Mouse (Mus musculus): ENCODE measurements around the gene 2310033P09Rik.
"Not testable (repeated sequence)": the region's sequence is repeated elsewhere in the genome, so short reads cannot be mapped to it uniquely, and the experiment has no call there.

Gene 2310033P09Rik

DNA sequence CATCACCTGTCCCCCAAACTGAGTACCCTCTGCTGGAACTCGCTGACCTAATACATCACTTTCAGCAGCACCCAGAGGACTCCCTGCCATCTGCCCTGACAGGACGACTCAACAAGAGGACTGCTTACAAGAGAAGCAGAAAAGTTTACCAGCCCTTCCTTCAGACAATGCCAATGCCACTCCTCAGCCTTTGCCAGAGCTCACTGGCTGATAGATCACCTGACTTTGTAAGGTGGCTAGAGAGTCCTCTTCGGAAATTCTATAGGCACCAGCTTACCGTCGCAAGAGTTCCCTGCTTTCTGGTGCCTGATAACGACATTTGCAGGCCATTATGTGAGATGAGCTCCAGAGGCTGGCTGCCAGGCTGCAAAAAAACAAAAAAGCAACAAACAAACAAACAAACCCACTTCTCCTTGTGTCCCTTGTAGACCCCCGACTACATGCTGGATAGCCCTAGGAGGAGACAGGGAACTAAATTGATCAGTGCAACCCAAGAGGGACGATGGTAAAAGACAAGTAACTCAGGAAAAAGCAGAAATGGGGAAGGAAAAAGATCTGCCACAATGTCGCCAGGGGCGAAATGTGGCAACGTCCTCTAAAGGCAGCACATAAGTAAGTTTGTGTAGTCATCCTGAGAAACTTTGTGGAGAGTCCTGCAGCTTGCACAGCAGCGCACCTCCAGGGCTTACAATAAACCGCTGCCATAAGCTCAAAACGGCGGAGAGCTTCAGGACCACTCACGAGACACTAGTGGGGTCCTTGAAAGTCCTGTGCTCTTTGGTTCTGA lies 6.7 kb upstream of the 2310033P09Rik start:
- no peak for DNase-seq

DNA sequence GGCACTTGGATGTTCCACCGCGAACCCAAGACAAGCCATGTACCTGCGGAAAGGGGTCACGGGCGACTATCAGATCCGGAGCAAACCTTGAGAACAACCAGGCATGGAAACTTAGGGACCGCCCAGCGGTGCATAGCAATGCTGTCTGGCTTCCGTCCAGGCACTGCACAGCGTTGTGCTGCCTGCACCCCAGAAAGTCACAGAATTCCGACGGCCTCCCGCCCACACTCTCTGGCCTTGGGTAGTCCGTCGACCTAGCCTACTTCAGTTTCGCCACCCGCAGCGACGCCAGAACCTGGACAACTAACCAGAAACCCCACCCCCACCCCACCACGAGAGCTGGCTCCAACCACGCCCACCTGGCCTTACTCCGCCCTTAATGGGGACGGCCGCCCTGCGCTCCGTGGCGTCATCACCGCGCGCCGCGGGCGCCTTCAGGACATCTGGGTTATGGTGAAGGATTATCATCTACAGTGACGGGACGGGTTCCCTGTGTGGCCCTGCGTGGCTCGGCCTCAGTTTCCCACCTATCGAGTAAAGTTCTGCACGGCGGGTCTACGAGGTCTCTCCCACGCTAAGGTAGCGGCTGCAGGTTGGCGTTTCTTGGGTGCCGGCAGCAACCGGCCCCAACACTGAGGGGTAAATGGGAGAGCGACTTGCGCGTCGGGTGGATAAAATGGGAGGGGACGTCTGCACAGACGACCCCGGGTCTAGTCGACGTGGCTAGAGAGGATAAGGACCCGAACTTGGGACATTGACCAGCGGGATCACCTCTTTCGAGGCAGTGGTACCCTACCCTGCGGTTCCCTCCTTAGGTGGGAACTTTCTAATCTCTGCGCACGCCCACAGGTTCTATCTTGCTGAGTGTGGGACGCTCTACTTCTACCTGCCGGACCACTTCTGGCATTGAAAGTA lies 5.8 kb upstream of the 2310033P09Rik start, which contains the start of gene Mrpl55:
Gene Mrpl55, plus strand, starts transcription at position 406 of the 915 bp plus-strand sequence.
- peak; percentile 93 for DNase-seq

DNA sequence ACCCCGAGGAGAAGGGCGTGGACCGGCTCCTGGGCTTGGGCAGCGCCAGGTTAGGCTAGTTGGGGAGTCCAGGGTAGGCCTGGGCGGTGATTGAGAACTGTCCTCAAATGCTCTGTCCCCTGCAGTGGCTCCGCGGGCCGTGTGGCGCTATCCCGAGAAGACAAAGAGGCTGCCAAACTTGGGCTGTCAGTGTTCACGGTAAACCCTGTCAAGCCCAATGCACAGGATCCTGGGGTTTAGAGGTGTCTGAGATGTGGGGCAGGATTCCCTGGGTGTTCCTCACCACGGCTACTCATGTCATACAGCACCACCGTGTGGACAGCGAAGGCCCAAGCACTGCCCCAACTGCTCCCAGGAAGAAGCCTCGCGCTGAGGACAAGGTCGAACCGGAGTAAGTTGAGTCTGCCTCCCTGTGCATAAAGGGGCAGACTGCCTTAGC lies 901 bp downstream of the 2310033P09Rik start:
- DNase-seq, result peak; percentile 55

DNA sequence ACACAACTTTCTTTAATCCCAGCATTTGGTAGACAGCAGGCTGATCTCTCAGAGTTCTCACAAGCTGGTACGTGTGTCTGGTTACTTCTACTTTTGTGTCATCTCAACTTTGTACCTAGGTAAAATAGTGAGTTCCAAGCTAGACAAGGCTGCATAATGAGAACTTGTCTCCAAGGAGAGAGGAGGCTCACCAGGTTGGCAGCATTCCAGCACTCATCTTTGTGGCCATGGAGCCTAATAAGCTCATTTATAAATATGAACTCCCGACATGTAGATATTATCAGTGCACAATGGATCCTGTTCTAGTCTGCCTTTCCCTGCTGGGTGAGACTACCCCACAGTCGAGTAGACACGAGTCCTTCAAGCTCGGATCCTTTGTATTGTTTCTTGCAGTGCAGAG lies 1.5 kb downstream of the 2310033P09Rik start:
- no peak for DNase-seq

DNA sequence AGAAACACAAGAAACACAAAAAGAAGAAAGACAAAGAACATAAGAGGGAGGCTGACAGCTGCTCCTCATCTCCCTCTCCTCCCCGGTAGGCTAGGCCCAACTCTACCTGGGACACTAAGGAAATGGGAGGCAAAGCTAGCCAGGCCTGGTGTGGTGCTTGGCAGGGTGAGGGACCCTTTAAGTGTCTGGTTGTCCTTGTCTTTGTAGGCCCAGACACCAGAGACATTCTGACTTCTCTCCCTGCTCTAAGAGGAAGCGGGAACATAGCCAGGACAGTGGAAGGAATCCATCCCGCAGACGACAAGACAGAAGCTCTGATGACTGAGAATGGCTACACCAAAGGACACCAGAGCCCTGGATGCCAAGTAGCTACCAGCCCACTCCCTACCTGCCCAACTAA lies 1.9 kb downstream of the 2310033P09Rik start:
- no peak for DNase-seq

DNA sequence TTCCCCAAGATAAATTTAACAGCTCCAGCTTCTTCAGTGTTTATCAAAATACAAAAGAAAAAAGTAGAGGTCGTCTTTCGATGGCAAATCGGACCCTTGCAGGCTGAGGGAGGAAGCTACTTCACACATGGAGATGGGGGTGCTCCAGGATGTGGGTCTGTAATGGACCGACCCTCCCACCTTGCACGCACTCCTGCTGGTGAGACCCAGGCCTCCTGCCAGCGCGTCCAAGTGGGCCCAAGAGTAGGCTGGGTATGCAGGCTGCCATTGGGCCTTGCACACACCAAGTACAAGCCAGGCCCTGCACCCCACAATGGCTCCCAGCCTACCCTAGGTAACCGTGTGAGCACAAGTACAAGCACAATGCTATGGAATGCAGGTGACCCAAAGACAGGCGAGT lies 3.4 kb downstream of the 2310033P09Rik start:
- not testable (repeated sequence) for DNase-seq

DNA sequence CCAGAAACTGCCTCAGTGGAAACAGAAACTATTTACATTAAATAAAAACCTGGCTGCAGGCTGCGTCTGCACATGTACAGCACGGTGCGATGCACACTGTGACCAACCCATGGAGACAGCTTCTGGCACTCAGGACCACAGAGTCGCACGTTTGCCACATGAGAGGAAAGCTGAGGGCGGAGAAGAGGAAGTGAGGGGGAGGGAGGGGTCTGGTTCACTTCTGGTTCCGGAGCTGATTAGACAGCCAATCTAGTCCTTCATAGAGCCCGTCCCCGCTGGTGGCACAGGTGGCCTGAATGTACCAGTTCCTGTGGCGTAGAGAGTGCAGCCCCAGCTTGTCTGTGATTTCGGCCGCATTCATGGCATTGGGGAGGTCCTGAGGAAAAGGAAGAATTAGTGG lies 4.2 kb downstream of the 2310033P09Rik start:
- DNase-seq, result peak; percentile 57

DNA sequence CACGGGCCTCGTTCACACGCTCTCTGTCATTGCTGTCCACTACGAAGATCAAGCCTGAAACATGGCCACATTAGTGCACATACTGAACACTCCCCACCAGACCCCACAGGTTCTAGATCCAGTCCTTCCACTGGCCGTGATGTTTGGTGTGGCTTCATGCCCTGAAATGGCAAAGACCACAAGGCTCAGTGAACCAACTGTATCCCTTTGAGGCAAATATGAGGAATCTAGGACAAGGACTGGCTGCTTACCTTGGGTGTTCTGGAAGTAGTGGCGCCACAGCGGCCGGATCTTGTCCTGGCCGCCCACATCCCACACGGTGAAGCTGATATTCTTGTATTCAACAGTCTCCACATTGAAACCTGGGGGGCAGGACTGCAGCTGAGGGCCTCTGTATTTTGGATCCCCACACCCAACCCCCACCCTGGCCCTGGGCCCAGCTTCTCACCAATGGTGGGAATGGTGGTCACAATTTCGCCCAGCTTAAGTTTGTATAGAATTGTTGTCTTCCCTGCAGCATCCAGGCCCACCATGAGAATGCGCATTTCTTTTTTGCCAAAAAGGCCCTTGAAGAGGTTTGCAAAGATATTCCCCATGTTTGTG lies 4.9 kb downstream of the 2310033P09Rik start:
- DNase-seq, result no peak

DNA sequence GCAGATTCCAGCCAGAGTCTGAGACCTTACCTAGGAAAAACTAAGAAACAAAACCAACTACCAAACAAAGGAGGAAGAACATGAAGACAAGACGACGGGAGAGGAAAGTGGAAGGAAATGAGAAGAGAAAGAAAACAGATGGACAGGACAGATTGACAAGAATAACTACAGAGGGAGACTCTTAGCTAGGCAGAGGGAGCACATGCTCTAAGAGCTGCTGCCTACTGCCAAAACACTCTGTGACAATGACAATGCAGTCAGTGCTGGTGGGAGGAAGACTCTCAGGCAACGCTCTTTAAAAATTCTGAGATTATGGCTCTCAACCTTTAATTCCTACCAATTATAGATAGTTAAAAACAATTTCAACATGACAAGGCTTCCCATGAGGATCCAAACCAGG lies 8.8 kb downstream of the 2310033P09Rik start:
- DNase-seq, result no peak

DNA sequence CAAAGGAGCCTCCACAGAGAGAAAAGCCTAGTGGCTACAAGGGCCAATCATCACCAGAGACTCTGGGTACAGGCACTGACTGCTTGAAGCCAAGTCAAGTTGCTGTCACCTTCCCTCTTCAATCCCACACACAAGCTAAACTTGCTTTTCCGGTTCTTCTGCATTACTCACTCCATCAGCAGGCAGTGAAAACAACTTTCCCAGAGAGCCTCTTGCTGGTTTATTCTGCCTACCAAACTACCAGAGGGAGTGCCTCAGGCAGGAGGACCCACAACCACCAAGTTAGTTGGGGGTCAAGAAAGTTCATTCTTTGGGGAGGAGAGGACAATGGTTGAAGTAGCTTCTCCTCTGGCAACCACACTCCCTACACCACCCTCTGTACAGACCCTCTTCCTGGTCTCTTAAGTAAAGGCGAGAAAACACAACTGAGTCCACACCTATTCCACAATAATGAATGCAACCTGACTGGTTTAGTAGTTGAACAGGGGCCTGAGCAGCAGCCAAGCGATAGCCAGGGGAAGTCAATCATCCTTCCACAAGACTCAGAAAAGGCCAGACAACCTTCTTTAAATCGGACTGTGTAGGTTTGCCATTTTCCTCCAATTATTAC lies 10.4 kb downstream of the 2310033P09Rik start:
- DNase-seq, result no peak

DNA sequence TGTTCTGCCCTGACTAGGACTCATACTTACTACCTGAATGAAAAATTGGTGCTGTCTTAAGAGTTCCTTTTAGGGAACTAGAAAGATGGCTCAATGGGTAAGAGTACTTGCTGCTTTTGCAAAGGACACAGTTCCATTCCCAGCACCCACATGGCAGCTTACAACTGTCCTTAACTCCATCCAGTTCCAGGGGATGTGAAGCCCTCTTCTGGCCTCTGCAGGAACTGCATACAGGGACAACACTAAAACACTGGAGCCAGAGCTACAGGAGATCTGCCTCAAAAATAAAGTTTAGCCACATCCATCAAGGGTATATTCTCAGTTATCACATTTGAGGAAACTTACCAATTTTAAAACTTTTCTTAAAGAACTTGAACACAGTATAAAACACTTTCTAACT lies 10.9 kb downstream of the 2310033P09Rik start:
- peak; percentile 57 for DNase-seq

DNA sequence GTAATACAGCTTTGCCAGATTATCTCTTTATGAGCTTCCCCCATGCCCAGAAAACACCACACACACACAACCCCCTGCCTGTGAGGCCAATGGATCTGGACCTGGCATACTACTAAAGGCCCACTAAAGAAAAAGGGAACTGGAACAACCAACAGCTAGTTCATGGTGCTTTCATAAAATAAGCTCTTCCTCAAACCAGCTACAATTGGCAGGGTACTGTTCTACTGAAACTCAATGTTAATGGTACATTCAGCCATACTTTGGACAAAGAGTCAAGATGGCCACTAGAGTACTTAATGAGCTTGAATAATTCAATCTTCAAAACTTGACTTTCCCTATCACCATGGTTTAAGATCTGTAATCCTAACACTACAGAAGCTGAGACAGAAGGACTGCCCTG lies 13.5 kb downstream of the 2310033P09Rik start:
- DNase-seq, result no peak

DNA sequence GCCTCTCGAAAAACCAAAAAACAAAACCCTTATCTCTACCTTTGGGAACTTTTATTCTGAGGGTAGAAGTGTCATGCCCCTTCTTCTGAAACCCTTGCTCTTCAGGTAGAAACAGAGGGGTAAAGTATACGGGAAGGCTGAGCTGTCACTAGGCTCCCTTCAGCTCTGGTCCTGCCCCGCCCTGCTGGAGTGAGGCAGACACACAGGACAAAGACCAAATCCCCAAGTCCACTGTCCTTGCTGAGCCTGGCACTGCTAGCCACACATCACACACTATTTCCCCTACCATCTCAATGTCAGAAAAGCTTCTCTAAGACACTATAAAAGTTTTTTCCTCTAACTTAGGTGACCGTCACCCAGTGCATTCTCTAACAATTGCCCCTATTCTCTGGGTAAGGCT lies 14.2 kb downstream of the 2310033P09Rik start:
- no peak for DNase-seq

DNA sequence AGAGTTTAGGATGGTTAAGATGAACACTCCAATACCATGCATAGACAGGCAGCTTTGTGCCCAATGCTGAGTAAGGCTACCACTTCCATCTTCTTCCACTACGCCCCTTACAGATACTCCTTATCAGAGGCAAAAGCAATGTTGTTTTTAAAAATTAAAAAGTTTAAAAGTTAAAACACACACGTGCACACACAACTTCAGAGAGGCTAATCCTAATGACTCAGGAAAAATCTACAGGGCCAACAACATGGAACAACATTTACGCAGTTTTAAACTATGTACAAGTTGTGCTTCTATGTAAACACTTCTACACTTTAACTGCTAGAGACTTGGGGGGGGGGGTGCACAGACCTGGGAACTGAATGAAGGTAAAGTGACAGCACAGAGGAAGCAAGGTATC lies 15.9 kb downstream of the 2310033P09Rik start:
- no peak for DNase-seq

DNA sequence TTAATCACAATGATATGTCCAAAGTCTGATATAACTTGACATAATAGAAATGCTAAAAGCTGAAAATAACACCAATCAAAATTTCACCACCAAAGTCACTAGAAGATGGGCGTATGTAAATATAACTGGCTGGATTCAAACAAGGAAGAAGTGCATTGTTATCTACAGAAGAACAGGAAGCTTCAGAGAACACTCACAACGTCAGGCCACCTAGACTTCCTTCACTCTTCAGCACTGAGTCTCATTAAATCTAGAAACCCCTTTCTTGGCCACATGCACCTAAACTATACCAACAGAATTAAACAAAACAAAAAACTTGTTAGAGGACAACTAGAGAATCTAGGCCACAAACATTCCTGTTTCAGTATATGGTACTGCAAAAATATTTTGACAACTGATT lies 16.3 kb downstream of the 2310033P09Rik start:
- DNase-seq, result no peak

DNA sequence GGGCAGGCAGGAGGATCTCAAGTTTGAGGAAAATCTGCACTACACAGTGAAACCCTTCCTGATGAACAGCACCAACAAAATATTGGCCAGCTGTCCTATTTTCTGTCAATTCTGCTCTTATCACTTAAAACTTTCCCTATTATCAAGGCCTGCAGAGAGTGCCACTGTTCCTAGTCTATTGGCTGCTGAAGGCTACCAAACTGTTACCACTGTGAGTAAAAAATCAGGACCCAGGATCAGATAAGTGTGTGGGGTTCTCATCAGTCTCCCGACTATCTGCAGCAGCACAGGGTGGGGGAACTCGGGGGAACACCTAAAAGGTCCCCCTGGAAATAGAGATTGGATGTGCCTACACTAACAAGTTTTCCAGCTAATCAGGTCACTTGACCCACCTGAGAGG lies 17.0 kb downstream of the 2310033P09Rik start:
- DNase-seq, result no peak

DNA sequence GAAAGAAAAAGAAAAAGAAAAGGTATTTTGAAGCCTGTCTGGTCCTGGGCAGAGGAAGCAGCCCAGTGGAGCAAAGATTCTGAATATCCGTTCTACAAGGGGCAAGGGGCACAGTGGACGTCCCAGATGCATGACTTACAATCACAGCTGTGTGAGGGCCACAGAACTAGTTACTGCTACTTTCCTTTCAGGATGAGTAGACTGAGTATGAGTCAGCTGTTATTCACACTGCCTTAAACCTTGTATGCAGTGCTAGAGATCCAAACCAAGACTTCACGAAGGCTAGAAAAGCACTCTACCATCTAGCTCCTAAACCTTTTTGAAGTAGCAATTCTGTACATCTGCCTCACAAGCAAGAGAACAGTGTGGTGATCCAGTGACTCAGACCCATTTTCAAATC lies 18.1 kb downstream of the 2310033P09Rik start:
- no peak for DNase-seq

DNA sequence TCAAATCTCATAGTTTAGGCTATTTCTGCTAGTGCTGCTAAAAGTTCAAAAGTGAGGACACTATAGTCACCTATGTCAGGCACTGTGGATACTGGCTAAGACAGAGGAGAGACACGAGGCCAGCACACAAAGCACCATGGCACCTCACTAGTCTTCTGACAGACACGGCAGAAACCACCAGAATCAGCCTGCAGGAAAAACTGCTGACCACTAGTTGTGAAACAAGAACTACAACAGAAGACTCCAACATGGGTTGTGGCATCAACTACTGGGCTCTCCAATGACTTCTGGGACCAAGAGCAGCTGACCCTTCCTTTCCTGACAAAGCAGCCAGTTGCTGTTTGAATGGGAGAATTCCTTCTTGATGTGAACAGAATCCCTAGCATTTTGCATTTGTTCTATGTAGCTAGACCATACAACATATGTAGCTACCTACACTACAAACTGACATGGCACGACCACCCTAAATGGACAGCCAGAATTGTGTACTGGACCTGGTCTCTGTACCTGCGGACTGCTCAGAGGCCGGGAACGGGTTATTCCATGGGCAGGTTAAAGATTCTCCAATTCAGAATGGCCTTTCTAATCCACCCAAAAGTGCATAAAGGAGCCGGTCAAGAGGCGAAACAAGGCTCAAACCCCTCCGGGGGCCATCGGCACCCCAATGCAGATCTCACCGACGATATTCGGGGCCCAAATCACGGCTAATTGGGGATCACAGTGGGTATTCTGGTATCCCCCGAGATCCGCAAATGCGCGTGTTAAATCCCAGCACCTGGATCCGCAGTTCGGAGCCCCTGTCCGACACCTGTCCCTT lies 18.9 kb downstream of the 2310033P09Rik start:
- no peak for DNase-seq

DNA sequence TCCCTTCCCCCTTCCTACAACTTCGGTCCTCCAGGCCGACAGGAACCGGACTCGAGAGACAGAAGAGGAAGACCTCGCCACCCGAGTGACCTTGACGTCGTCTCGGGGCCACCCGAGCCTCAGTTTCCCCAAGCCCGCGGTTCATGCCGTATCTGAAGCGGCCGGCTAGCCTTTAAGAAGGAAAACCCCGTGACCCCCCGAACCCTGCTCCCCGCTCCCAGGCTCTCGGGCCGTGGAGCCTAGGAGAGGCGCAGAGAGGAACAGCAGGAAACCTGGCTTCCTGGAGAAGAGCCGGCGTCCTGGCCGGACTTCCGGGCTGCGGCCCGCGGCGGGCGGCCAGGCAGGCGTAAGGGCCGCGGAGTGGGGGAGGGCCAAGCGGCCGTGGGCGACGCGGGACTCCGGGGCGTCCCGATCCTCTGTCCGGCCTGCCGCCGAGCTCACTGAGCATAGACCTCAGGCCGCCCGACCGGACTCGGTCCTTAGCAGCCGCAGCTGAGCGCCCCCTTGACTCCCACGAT lies 19.5 kb downstream of the 2310033P09Rik start:
- no peak for DNase-seq

DNA sequence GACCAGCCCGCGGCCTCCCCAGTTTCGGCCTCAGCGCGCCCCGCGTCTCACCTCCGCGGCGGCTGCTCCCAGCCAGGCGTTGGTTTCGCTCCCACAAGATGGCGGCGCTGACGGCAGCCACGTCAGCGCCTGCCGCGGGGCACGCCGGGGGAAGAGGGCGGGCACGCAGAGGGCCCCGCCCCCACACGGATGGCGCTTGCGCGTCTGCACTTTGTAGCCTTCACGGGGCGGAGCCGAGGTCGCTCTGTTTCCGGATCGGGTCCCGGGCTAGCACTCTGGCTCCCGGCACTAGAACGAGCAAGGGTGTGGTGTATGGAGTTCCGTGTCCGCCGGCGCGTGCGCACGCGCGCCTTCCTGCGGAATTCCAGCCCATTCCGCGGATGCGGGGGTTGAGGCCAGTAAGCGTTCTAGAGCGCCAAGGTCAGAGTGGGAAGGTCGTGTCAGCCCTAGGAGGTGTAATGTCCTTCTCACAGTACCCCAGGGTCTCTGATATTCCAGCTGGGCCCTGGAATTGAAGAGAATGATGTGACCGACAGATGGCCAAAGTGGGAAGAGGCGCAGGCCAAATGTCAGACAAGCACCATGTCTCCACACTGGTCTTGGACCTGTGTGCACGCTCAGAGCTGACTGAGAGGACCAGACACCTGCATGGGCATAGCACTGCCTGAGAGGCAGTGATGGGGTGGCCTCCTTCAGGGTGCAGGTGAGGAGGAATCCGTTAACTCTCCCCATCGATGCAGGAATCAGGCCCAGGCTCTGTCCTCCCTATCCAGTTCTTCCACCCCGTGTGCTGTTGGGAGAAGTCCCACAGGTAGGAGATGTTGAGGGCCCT lies 20.2 kb downstream of the 2310033P09Rik start, which contains the start of gene Arf1:
Gene Arf1, minus strand, starts transcription at position 149 of the 832 bp plus-strand sequence.
- peak; percentile 98 for DNase-seq
